Mouse (Mus musculus) kidney, postnatal 4 days (tissue): ENCODE measurements at regions not wholly inside any gene's neighbourhood (a gene's known extent, or its start where the extent isn't known, plus 50 kb on each side); places are given as distances from the start of the nearest gene placed in this dataset.
A peak's percentile ranks its signal among the peaks of the same experiment; 100 is the strongest.

Experiments
- DNase-seq, 2 experiments: peaks; one replicate each; pipeline ENCODE4 v3.0.0; 2021; ENCODE audit warnings: mixed read lengths in 2 of 2

DNA sequence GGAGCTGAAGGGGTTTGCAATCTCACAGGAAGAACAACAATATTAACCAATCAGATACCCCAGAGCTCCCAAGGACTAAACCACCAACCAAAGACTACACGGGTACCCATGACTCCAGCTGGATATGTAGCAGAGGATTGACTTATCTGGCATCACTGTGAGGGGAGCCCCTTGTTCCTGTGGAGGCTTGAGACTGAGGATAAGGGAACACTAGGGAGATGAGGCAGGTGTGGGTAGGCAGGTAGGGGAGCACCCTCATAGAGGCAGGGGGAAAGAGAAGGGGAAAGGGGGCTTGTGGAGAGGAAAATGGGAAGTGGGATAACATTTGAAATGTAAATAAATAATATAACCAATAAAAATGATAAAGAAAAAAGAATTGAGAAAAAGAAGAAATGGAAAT lies 134.8 kb downstream of the G6pd2 start:
- DNase-seq = no peak

DNA sequence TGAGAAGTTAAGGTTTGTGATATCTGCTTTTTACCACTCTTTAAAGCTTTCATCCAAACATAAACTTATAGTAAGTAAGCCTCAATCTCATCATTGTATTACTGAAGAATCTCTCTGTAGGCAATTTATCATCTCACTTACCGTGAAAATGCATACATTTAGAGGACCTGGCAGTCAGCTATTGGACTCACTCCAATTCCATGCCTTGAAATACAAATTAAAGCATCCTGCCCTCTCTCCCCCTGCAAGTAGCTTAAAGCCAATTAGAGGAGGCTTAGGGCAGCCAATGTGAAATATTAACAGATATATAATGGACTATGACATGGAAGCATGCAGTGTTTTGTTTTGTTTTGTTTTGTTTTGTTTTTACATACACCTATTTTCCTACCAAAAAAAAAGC lies 176.6 kb downstream of the G6pd2 start:
- DNase-seq = no peak

DNA sequence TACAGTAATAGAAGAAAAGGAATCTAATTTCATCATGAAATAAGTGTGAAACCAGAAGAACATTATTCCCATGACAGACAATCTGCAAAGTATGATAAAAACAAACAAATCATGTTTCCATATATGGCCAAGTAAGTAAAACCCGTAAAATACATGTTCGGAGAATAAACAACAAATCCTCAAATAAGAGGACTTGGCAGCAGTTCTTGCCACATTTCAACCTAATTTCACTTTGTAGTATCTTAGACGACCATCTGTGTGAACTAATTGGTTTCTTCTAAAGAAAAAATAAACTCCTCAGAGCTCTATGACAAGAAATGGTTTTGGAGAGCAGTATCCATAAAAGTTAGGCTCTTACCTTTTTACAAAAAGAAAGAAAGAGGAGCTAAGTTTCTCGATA lies 210.9 kb downstream of the G6pd2 start:
- DNase-seq = no peak

DNA sequence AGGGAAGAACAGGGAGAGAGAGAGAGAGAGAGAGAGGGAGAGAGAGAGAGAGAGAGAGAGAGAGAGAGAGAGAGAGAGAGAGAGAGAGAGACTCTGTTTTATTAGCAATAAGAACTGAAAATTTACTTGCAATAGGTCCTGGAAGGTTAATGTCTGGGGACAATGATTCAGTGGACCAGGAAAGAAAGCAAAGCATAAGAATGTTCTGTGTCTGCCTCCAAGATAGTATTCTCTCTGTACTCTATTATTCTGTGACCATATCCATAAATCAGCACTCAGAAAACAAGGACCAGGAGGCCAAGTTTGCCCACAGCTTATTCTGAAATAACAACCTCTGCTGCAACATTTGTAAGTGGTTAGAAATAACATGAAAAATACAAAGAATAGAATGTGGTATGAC lies 211.6 kb downstream of the G6pd2 start:
- DNase-seq = peak; percentile 1 to 2

DNA sequence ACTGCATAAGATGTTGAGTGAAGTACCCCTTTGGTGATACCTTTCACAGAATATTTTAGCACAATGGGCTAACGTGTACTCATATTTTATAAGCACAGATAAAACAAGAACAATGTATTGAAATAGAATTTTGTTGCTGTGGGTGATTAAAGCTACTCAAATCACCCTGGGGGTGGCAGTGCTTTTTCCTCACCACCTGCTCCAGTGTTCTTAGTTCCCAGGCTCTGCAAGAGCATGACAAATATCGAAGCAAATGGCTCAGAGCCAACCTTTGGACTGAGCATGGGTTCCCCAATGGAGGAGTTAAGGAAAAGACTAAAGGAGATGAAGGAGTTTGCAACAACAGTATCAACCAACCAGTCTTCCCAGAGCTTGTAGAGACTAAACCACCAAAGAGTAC lies 232.9 kb downstream of the G6pd2 start:
- DNase-seq = no peak

DNA sequence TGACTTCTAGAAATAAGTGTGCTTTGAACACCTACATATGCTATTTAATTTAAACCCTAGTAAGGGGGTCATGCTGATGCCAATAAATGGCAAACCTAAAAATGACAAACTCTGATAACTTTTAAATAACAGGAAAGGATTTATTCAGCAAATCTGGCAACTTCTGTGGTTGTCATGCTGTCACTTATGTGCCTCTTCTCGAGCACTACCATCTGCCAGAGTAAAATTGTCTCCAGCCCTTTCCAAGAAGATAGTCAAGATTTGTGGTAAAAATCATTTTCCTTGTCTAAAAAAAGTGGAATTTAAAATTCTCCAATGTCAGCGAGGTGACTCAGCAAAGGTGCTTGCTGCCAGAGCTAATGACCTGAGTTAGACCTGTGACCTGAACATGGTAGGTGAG lies 235.1 kb downstream of the G6pd2 start:
- no peak for DNase-seq

DNA sequence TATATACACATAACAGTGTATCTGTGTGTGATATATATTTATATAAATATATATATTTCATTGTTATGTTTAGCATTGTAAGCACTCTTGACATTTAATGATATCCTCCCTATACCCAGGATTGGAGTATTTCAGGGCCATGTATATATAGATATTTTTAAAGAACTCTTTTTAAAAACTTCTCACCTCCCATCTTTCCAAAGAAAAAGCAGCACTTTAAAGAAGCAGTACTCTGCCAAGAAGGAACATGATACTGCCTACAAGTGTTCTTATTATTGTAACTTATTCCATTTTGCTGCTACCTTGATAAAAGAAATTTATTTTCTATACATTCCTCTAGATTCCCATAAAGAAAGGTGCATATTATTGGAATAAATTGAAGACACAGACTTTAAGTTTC lies 270.4 kb downstream of the G6pd2 start:
- DNase-seq = no peak

DNA sequence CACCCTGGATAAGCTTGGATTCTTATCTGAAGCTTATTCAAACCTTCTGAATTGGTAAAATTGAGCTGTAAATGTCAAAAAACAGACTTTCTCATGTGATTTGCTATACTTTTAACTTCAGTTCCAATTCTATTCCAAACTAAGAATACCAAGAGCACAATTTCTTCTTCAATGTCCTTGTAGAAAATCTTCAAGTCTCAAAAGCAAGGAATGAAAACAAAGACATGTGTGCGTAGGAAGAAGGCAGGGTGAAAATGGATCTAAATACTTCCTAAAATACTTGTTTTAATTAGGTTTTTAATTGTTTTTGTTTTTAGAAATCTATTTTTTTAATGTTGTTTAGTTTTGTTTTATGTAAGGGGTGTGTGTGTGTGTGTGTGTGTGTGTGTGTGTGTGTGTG lies 280.9 kb downstream of the G6pd2 start:
- DNase-seq = no peak

DNA sequence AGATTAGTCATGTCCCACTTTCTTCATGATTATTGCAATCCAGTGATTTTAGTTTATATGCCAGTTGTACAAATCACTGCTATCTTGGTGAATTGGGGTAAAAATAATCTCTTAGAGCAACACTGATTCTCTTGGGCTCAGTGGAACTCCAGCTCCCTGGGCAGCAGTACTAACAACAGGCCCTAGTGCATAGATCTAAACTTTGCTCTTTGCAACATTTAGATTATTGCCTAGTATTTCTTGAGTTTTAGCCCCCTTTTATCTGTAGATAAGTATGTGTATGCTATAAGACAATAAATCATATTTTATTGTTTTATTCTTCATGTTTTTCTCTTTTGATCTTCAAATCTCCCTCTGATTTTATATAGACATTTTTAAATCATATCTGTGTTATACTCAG lies 287.4 kb downstream of the G6pd2 start:
- DNase-seq = no peak

DNA sequence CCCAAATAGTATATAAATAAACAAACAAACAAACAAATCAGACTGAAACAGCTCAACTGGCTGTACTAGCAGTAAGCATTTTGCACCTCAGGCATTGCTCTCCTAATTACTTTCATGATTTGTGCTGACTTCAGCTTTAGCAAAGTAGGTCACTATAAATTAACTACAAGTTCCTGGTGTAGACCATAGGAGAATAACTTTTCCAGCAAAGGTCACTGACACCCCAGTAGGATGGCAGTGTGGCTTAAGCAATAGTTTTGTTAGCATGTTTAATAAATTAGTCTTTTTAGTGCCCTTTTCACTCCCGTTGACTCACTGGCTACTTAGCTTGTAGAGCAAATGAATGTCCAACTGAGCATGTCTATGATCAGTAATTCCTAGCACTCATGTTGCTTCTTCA lies 304.6 kb downstream of the G6pd2 start:
- no peak for DNase-seq

DNA sequence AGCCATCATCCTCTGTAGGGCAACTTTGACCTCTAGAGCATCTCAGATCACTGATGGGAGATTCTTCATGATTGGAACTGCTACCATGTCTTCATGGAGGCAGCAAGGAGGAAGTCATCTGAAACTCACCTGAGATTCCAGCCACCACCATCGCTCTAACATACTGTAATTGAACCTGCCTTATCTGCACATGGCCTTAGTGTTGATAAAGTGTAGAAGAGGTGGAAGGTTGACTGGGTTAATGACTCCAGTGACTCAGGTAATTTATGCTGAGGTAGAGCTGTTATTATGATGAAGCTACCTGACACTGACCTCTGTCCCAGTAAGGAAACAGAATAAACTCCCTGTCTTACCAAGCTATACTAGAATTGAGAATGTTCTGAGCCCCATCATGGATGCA lies 305.0 kb downstream of the G6pd2 start:
- DNase-seq = no peak

DNA sequence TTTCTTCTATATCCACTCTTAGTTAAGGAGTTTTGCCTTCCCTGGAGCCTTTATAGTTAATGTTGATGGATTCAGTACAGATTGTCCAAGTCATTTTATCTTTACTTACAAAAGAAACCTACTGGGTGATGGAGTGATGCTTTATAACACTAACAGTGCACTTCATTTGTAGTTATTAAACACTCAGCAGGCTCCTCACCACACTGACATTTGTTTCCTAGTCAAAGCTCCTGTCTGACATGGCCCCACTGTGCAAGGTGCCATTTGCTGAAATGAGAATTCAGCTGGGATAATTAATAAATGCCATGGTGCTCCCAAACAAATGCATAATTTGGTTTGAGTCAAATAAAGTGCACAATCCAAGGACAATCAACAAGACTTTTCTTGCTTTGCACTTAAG lies 336.6 kb downstream of the G6pd2 start:
- no peak for DNase-seq

DNA sequence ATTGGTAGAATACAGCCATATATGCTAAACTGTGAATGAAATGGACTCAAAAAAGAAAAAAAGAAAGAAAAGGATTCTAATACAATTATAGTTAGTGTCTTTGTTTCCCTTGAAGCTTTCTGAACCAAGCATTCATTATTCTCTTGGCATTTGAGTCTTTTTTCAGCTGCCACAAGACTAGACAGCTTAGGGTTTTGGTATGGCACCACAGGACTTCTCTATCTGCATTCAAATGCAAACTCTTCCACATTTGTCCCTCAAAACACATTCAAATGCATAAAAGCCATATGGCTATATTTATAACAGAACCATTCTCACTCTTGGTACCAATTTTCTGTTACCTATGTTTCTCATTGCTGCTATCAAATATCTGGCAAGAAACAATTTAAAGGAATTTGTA lies 338.8 kb downstream of the G6pd2 start:
- DNase-seq = no peak

DNA sequence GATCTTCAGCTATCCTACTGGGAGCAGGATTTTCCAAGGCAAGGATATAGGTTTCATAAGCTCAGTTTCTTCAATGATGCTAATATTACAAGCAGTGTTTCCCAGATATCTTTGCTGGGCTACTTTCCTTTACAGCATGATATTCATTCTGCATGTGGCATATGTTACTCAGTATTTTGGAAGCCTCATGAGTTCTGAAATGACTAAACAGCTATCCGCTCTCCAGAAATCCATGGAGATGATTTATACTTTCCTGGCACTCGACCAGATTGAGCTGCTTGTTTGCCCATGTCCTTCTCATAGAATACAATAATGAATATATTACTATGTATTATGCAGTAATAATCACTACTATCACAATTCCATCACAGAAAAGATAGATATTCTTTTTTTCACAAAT lies 351.9 kb downstream of the G6pd2 start:
- no peak for DNase-seq

DNA sequence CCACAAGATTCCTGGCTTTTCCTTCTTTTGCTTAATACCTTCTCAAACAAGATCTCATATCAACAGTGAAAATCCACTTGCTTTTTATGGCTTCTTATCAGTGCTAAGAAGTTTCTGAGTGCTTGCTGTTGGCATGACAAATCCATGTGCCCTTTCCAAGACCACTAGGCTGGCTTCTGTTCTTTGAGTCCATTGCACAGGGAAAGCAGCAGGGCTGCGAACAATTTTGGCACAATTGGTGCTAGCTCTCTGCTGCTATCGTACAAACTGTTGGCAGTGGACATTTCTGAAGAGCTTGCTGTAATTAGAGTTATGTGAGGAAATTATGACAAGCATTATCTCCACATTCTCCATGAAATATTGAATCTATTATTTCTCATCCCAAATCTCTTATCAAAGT lies 383.5 kb downstream of the G6pd2 start:
- DNase-seq = no peak

DNA sequence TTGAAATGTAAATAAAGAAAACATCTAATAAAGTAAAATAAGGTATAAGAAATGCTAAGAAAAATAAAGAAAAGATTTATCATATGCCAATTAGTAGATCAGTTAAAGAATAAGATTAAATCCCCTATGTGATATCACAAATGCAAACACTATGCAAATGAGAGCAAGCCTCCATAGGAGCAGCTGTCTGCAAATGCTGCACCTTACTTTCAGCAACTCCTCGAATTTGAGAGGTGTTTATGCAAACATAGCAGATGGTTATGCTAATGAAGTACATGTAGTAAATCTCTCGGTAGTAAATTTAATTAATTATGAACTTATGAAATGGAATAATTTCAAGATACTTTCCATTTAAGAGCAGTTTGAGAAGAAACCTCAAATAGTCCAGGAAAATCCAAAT lies 396.8 kb downstream of the G6pd2 start:
- DNase-seq = no peak
